Mouse (Mus musculus) mouse trophoblast stem cell (cell line): ENCODE measurements around the gene Slpi.

Experiments used
- in situ Hi-C, 2 experiments: fragments of 300-500 bp; cut with MseI, MboI; formaldehyde crosslinking; loops; 2 replicates in 1 of 2; 3 replicates in 1 of 2; pipeline ENCODE4 v1.15.1; 2025

Gene Slpi

GRCm38 (mm10) chr2:164421306-164421705, 32.4 kb upstream of the Slpi start:
- in situ Hi-C loops, result no loop called here

- in situ Hi-C loops, result loop anchor here in 1 of 2 experiments (10.0 kb wide), 1 partner anchor 95 kb away; no protein-coding TSS in a partner anchor
These were observed 30.6 kb upstream of the Slpi start for GRCm38 (mm10) chr2:164419489-164419888.

DNA sequence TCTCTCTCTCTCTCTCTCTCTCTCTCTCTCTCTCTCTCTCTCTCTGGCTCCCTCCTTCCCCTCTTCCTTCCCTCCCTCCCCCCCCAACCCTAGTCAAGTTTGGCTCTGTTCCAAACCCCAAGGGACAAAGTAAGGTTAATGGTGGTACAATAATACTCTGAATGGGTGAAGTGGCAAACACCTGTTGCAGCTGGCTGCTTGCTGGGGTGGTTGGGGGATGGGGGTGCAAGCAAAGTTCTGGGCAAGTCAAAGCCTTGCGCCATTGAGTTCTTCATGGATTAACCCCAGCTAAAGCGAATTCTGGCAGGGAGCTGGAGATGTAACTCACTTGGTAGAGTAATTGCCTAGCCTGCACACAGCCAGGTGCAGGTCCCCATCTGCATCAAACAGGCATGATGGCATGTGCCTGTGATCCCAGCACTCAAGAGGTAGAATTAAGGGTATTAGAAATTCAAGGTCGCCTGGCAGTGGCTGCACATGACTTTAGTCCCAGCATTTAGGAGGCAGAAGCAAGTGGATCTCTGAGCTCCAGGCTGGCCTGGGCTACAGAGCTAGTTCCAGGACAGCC, 29.5 kb upstream of the Slpi start:
- in situ Hi-C loops, result loop anchor here in 1 of 2 experiments (10.0 kb wide), 1 partner anchor 96 kb away; no protein-coding TSS in a partner anchor

DNA sequence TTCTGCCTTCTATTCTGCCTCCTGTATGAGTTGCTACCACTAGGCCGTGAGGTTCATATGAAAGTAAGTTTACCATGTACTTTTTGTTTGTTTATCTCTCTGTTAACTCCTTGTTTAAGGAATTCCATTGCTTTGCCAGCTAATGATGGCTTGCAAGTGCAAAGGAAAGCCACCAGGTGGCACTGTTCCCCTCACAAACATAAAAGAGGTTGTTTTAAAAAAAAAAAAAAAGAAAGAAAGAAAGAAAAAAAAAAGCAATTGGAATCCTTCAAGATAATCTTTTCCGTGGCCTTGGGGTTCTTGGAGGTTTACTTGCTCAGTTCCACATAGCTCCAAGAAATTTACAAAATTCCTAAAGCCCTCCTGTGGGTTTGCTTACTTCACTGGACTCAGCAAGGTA, 28.3 kb upstream of the Slpi start:
- in situ Hi-C loops, result loop anchor here in 1 of 2 experiments (10.0 kb wide), 1 partner anchor 98 kb away; no protein-coding TSS in a partner anchor

GRCm38 (mm10) chr2:164414581-164414980, 25.7 kb upstream of the Slpi start:
- in situ Hi-C loops, result loop anchor here in 1 of 2 experiments (10.0 kb wide), 1 partner anchor 100 kb away; no protein-coding TSS in a partner anchor

DNA sequence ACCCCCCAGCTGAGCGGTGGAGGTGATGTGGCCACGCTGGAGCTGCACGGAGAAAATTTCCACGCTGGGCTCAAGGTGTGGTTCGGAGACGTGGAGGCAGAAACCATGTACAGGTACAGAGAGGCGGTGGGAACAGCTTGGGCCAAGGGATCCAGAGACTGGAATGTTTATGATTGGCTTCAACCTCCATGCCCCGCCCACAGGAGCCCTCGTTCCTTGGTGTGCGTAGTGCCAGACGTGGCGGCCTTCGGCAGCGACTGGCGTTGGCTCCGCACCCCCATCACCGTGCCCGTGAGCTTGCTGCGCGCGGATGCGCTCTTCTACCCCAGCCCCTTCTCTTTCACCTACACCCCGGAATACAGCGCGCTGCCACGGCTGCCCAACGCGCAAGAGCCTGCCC, 25.3 kb upstream of the Slpi start:
- in situ Hi-C loops, result loop anchor here in 1 of 2 experiments (10.0 kb wide), 1 partner anchor 101 kb away; no protein-coding TSS in a partner anchor

DNA sequence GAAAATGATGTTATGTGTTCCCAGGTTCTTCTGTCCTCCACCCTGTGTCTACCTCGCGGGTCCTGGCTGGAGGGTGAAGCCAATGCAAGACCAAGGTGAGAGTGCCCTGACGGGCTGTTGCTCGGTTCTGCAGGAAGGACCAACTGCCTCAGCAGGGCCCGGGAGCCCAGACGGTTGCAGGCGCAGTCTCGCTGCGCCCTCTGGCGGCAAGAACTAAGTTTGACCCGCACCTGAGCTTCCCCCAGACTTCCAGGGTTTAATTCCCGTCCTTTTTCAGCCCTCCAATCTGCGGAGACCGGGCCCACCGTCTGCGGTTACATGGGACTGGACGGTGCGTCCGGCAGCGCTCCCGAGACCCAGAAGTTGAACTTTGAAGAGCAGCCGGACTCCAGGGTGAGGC, 18.8 kb upstream of the Slpi start:
- in situ Hi-C loops, result no loop called here

DNA sequence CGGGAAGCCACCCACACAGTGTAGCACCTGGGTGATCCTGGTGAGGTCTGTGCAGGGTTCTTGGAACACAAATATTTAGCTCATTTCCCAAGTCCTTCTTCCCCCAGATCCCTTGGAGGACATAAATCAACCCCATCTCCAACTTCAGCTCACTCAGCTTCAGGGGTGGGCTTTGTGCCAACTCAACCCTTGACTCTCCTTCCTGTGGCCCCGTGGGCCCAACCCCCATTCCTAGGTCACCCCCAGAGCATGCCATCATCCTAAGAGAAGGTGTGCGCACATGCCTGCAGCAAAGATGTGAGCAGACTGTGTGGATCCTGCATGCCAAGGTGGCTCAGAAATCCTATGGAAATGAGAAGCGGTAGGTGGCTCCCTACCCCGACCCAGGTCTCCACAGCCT, 16.6 kb upstream of the Slpi start:
- in situ Hi-C loops, result no loop called here

DNA sequence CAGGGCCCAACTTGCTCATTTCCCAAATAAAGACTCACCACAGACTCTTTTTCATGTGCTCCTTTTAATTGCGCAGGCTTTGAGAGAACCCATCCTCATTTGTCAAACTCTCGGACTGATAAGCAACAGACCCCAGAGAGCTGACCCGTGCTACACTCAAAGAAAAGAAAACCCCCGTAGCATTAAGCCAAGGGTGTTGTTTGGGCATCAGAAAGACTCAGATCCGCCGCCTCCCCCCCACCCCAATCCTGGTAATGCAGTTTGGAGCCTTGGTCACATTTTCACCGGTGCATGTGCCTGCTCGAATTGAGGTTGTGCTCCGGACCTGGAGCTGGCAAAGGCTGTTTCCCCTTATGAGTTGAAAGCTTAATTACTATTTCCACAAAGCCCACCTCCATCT, 16.2 kb upstream of the Slpi start, which contains the start of gene Matn4:
Gene Matn4, minus strand, starts transcription at position 101 of the 400 bp plus-strand sequence.
- in situ Hi-C loops, result no loop called here

DNA sequence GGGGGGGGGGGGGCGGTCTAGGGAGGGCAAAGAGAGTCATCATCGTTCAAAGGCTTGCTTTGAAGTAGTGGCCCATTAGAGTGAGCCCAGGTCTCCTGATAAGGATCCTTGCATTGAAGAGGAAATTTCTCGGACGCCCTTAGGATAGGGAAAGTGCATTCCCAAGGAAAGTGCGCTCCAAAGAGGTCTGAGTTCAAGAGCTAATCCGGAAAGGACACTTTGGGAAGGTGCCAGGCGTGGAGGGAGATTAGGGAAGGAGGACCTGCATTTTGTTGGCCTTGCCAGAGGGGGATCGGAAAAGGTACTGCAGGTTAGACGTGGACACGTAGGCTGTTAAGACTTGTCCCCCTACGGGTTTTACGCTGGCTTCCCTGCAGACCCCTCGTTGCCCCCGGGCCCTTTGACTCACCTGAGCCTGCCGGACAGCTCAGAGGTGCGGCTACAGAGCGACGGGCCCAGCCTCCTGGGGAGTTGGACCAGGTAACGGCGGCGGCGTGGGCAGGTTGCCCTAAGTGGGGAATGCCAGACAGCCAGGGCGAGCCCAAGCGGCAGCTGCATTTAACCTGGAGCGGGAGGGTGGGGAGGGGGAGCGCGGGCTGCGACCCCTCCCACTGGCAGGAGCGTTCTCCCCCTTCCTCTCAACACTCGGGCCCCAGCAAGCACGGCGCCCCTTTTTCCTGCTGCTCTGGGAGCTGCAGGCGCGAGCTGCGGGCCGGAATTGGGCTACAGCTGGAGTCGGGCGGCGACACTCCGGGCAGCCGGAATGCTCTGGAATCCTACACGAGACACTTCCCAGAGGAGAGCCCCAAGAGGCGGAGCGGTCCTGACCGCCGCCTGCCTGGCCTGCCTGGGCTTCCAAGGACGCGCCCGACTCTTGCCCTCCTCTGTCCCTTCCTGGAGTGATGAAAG, 15.4 kb upstream of the Slpi start:
- in situ Hi-C loops, result no loop called here

GRCm38 (mm10) chr2:164403396-164404081, 14.6 kb upstream of the Slpi start:
- in situ Hi-C loops, result no loop called here

DNA sequence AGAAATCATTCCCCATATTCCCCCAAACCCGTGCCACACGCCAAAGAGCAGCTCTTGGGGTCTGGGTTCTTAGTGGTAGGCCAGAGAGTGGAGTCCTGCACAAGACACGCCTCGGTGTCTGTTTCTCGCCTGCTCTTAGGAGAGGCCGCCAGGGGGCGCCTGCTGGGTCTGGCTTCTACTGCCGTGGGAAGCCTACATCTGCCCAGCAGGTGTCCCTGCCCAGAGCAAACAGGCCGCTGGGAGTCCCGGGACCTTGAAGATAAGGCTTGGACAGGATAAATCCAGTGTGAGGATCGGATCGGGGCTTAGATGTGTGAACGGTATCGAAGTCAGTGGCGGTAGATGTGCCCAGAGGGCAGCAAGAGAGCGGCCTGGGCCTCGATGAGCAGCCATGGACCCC, 14.0 kb upstream of the Slpi start, which contains the start of gene Rbpjl:
Gene Rbpjl, plus strand, starts transcription at position 236 of the 400 bp plus-strand sequence.
- in situ Hi-C loops, result no loop called here

GRCm38 (mm10) chr2:164396911-164397310, 8.0 kb upstream of the Slpi start:
- in situ Hi-C loops, result no loop called here

GRCm38 (mm10) chr2:164396076-164396475, 7.2 kb upstream of the Slpi start:
- in situ Hi-C loops, result no loop called here

GRCm38 (mm10) chr2:164393126-164393525, 4.2 kb upstream of the Slpi start:
- in situ Hi-C loops, result loop anchor here in 1 of 2 experiments (5.0 kb wide), 1 partner anchor 41 kb away; no protein-coding TSS in a partner anchor

- in situ Hi-C loops, result no loop called here
These were observed 604 bp upstream of the Slpi start for GRCm38 (mm10) chr2:164389499-164389898.

DNA sequence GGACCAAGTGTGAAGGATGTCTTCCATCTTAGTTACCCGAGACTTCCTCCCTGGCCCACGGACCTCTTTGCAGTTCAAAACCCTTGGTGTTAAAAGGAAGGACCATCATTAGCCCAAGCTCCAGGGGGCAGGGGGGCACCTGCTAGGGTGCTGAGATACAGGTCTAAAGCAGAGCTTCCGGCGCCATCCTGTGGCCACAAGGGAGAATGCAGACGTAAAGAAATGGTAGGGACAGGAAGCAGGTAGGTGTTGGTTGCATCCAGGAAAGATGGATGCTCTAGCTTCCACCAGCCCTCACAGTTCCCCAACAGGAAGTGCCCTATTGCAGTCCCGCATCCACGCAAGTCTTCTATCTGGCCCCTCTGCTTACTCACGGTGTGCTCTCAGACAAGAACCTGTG, 1.9 kb downstream of the Slpi start:
- in situ Hi-C loops, result no loop called here

DNA sequence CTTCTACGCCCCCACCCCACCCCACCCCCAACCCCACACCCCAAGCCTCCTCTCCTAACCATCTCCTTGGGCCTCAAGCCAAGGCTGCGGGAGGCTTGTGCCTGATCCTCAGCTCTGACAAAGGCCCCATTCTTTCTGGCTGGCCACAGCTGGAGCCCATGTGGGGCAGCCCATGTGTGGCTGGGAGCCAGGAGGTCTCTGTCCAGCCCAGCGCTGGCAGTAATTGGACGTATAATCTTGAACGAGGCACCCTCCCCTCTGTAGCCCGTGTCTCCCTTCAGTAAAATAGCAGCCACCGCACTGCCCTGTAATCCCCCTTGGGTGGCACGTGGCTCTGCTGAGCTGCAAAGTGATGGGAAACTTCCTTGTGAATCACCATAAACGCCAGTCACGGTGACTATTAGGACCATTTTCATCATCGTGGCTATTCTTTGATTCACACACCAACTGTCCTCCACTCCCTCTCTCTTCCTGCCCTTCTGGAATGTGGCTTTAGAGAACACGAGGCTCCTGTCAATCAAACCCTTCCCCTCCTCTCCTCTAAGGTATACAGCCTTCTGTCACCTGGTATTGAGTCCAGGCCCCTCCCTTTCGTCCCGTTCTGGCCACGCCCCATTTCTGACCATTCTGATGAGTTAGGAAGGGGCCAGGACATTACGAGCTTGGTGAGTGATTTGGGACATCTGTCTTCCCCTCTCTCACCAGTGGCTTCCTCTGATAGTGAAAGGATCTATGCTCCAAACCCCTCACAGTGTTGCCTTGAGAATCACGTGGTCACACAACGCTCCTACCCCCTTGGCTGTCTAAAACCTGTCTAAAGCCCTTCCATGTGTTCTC, 2.8 kb downstream of the Slpi start:
- in situ Hi-C loops, result no loop called here

- in situ Hi-C loops, result no loop called here
These were observed 5.1 kb downstream of the Slpi start for GRCm38 (mm10) chr2:164383656-164384399.

DNA sequence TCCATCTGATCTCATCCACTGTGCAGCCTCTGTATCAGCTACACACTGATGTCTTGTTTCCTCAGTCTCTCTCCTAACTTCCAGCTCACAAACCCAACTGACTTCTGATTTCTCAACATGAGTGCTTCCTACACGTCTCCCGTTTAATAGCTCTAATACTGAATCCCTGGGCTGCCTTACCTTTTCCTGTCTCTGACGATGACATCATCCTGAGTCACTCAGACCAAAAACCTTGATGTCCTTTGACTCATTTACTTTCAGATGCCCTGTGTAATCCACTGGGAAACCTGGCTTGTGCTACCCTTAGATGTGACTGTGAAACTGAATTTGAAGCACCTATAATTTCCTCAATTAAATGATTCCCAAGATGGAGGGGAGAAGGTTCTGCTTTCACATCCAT, 5.9 kb downstream of the Slpi start:
- in situ Hi-C loops, result no loop called here
